Mouse (Mus musculus) cerebellum, adult 2 months (tissue): ENCODE measurements around the gene Rxfp2.

Experiments used
- CTCF ChIP-seq: fragments of 200-500 bp; IDR thresholded peaks from 2 replicates; pipeline ENCODE4 v1.5.1; 2011; ENCODE audit warnings: low read depth, mild to moderate bottlenecking, control low read depth, low read length, moderate library complexity, borderline replicate concordance; ENCODE audit not compliant: insufficient read depth
- POLR2A ChIP-seq: fragments of 200-500 bp; IDR thresholded peaks from 2 replicates; pipeline ENCODE4 v1.6.1; 2011; ENCODE audit warnings: low read length, control low read depth, borderline replicate concordance; ENCODE audit not compliant: insufficient read depth

- TF ChIP-seq POLR2A (no peak), CTCF (no peak)
Measured at GRCm38 (mm10) chr5:150128432-150128831, 110.0 kb downstream of the Rxfp2 start.
